Mouse (Mus musculus): ENCODE results near the gene Adat3. TPM values are rescaled to one million over a fixed set of nuclear protein-coding genes. Genes with fewer than 3 reads are reported as not detected.

The Adat3 gene
- total and polyA plus RNA-seq, 2 experiments from 2014 or later, result 3.0 to 4.5 TPM

GRCm38 (mm10) chr10:80572477-80572876 lies 30.2 kb upstream of the Adat3 start:
- DNase-seq, result no peak
- 93% methylated on average over 2 of the region's 2 CpGs for WGBS
- ATAC-seq, result no peak

GRCm38 (mm10) chr10:80573944-80574343 lies 28.7 kb upstream of the Adat3 start:
- ATAC-seq (no peak), DNase-seq (no peak)
- no peaks in the 10 kb centered on the region for H3K9me3 ChIP-seq (ENCODE audit: low read length)
- H3K9ac ChIP-seq, result no peak overlapping the region
- no peak overlapping the region for H3K4me2 ChIP-seq (ENCODE audit: low read depth)
- H3K4me1 ChIP-seq (ENCODE audit: insufficient read depth), result peaks cover 25% of the 10 kb centered on the region
- no peak overlapping the region for H3K4me3 ChIP-seq (ENCODE audit: low read depth, low read length)
- WGBS, result 53% methylated on average over 9 of the region's 9 CpGs
- no peaks in the 10 kb centered on the region for H3K36me3 ChIP-seq (ENCODE audit: insufficient read depth)
- no peak for TF ChIP-seq CTCF (IDR thresholded peaks at IDR 0.05; ENCODE audit: low read depth)
- H3K27me3 ChIP-seq (ENCODE audit: insufficient read depth, low read length), result no peaks in the 10 kb centered on the region
- H3K27ac ChIP-seq (ENCODE audit: low read depth, low read length), result no peak overlapping the region

More at GRCm38 (mm10) chr10:80572477-80572876, 30.2 kb upstream of the Adat3 start:
- no peak overlapping the region for H3K27ac ChIP-seq (ENCODE audit: low read depth, low read length)
- H3K4me1 ChIP-seq (ENCODE audit: insufficient read depth), result peaks cover 26% of the 10 kb centered on the region
- no peak for TF ChIP-seq CTCF (IDR thresholded peaks at IDR 0.05; ENCODE audit: low read depth)
- H3K4me3 ChIP-seq (ENCODE audit: low read depth, low read length), result no peak overlapping the region
- 0 out of 2 replicates have a peak, but pooled peaks cover 7% of the 10 kb centered on the region for H3K36me3 ChIP-seq (ENCODE audit: insufficient read depth)
- H3K27me3 ChIP-seq (ENCODE audit: insufficient read depth, low read length), result no peaks in the 10 kb centered on the region
- no peak overlapping the region for H3K4me2 ChIP-seq (ENCODE audit: low read depth)
- no peak overlapping the region for H3K9ac ChIP-seq
- H3K9me3 ChIP-seq (ENCODE audit: low read length), result no peaks in the 10 kb centered on the region

- DNase-seq, result no peak
- Histone ChIP-seq H3K4me1 (ENCODE audit: insufficient read depth) (peaks cover 25% of the 10 kb centered on the region), H3K4me2 (ENCODE audit: low read depth) (peak overlapping the region; percentile 91), H3K36me3 (ENCODE audit: insufficient read depth) (no peaks in the 10 kb centered on the region), H3K27me3 (ENCODE audit: insufficient read depth, low read length) (no peaks in the 10 kb centered on the region), H3K27ac (ENCODE audit: low read depth, low read length) (no peak overlapping the region), H3K4me3 (ENCODE audit: low read depth, low read length) (no peak overlapping the region), H3K9me3 (ENCODE audit: low read length) (no peaks in the 10 kb centered on the region), H3K9ac (no peak overlapping the region)
- 80% methylated on average over 3 of the region's 3 CpGs for WGBS
- no peak for ATAC-seq
- no peak for TF ChIP-seq CTCF (IDR thresholded peaks at IDR 0.05; ENCODE audit: low read depth)
Measured at GRCm38 (mm10) chr10:80574896-80575295, 27.8 kb upstream of the Adat3 start.

GRCm38 (mm10) chr10:80575925-80576324 lies 26.8 kb upstream of the Adat3 start:
- H3K4me3 ChIP-seq (ENCODE audit: low read depth, low read length), result peak overlapping the region; percentile 71
- no peaks in the 10 kb centered on the region for H3K36me3 ChIP-seq (ENCODE audit: insufficient read depth)
- H3K9me3 ChIP-seq (ENCODE audit: low read length), result no peaks in the 10 kb centered on the region
- no peaks in the 10 kb centered on the region for H3K27me3 ChIP-seq (ENCODE audit: insufficient read depth, low read length)
- H3K27ac ChIP-seq (ENCODE audit: low read depth, low read length), result no peak overlapping the region
- peak overlapping the region; percentile 81 for H3K9ac ChIP-seq
- ATAC-seq (no peak), DNase-seq (no peak)
- no peak for TF ChIP-seq CTCF (IDR thresholded peaks at IDR 0.05; ENCODE audit: low read depth)
- peak overlapping the region; percentile 91 for H3K4me2 ChIP-seq (ENCODE audit: low read depth)
- 20% methylated on average over 17 of the region's 17 CpGs for WGBS
- H3K4me1 ChIP-seq (ENCODE audit: insufficient read depth), result peaks cover 21% of the 10 kb centered on the region

GRCm38 (mm10) chr10:80576351-80577194 lies 26.1 kb upstream of the Adat3 start:
- DNase-seq, result peak; percentile 71
- Histone ChIP-seq H3K4me3 (ENCODE audit: low read depth, low read length) (peak overlapping the region; percentile 71), H3K27ac (ENCODE audit: low read depth, low read length) (peak overlapping the region; percentile 81), H3K4me1 (ENCODE audit: insufficient read depth) (peaks cover 16% of the 10 kb centered on the region), H3K4me2 (ENCODE audit: low read depth) (peak overlapping the region; percentile 91), H3K27me3 (ENCODE audit: insufficient read depth, low read length) (no peaks in the 10 kb centered on the region), H3K9ac (peak overlapping the region; percentile 81), H3K36me3 (ENCODE audit: insufficient read depth) (no peaks in the 10 kb centered on the region), H3K9me3 (ENCODE audit: low read length) (no peaks in the 10 kb centered on the region)
- 1% methylated on average over 94 of the region's 96 CpGs for WGBS
- ATAC-seq, result peak; percentile 2; the same call in 1 of the 2 replicates
- TF ChIP-seq CTCF (IDR thresholded peaks at IDR 0.05; ENCODE audit: low read depth), result no peak

- no peaks in the 10 kb centered on the region for H3K27me3 ChIP-seq (ENCODE audit: insufficient read depth, low read length)
- H3K4me2 ChIP-seq (ENCODE audit: low read depth), result peak within 1 kb of the TSS; percentile 91
- peak within 1 kb of the TSS; percentile 81 for H3K9ac ChIP-seq
- DNase-seq (peak; percentile 97), ATAC-seq (peak; percentile 80)
- H3K27ac ChIP-seq (ENCODE audit: low read depth, low read length), result peak within 1 kb of the TSS; percentile 81
- no peaks in the 10 kb centered on the region for H3K9me3 ChIP-seq (ENCODE audit: low read length)
- no peak for TF ChIP-seq CTCF (IDR thresholded peaks at IDR 0.05; ENCODE audit: low read depth)
- peak within 1 kb of the TSS; percentile 71 for H3K4me3 ChIP-seq (ENCODE audit: low read depth, low read length)
- 0 out of 2 replicates have a peak, but pooled peaks cover under 1% of the 10 kb centered on the region for H3K36me3 ChIP-seq (ENCODE audit: insufficient read depth)
- peaks cover 16% of the 10 kb centered on the region for H3K4me1 ChIP-seq (ENCODE audit: insufficient read depth)
- under 1% methylated on average over 78 of the region's 97 CpGs for WGBS
Measured at GRCm38 (mm10) chr10:80577195-80578130, 25.2 kb upstream of the Adat3 start, which contains the start of gene Klf16. TSS of gene Klf16 (minus strand) at chr10:80577321.
